Mouse (Mus musculus) ovary, postnatal 36 days (tissue): ENCODE data around the gene Asna1.

Source experiments
- DNase-seq: peaks from one replicate; pipeline ENCODE4 v3.0.0; 2022; ENCODE audit warnings: low spot score, mixed read lengths

The Asna1 gene

GRCm38 (mm10) chr8:84974543-84975142 lies 50.4 kb downstream of the Asna1 start:
- DNase-seq = no peak

- peak; percentile 52 for DNase-seq
Measured at GRCm38 (mm10) chr8:84973803-84974542, 51.1 kb downstream of the Asna1 start.

GRCm38 (mm10) chr8:84973079-84973478 lies 52.0 kb downstream of the Asna1 start:
- DNase-seq = no peak

- DNase-seq = no peak
Measured at GRCm38 (mm10) chr8:84970913-84971312, 54.2 kb downstream of the Asna1 start.

- DNase-seq = no peak
Measured at GRCm38 (mm10) chr8:84970135-84970790, 54.8 kb downstream of the Asna1 start.

- peak; percentile 81 for DNase-seq
Measured at GRCm38 (mm10) chr8:84969241-84970134, 55.6 kb downstream of the Asna1 start, which contains the start of the genes Gm49661, Prdx2 and Rnaseh2a. TSS of gene Gm49661 (minus strand) at chr8:84969433. TSS of gene Prdx2 (plus strand) at chr8:84969587. TSS of gene Rnaseh2a (minus strand) at chr8:84969767.

- DNase-seq = no peak
Measured at GRCm38 (mm10) chr8:84968650-84969049, 56.4 kb downstream of the Asna1 start.
